Mouse (Mus musculus): ENCODE results near the gene Ptk7. TPM values are rescaled to one million over a fixed set of nuclear protein-coding genes. Genes with fewer than 3 reads are reported as not detected.

The Ptk7 gene
- polyA plus RNA-seq, 1 experiment from 2014 or later, result 86.6 TPM

- TF ChIP-seq CTCF (IDR thresholded peaks at IDR 0.05), result no peak
- DNase-seq (ENCODE audit: low read depth, low spot score) (no peak), ATAC-seq (peak; percentile 9)
- CTCF ChIA-PET, result interaction anchor here (2.3 to 2.6 kb wide), 2 partner anchors 9 to 69 kb away, joined by 6 to 7 read pairs; no protein-coding TSS in a partner anchor
- in situ Hi-C loops (cut with MboI; ENCODE audit: low pct_unique_long_range_greater_than_20kb), result loop anchor here (5.0 kb wide), 1 partner anchor 48 kb away; no protein-coding TSS in a partner anchor
- POLR2A ChIA-PET, result interaction anchor here (0.9 to 1.2 kb wide), 3 partner anchors 14 to 69 kb away, joined by 3 to 5 read pairs (median 3); no protein-coding TSS in a partner anchor
- no peaks in the 10 kb centered on the region for H3K27me3 ChIP-seq
Observed at GRCm38 (mm10) chr17:46644916-46645475, 15.7 kb upstream of the Ptk7 start.

- ChIA-PET CTCF (interaction anchor here (1.3 to 2.6 kb wide), 3 partner anchors 8 to 70 kb away, joined by 4 to 7 read pairs (median 6); no protein-coding TSS in a partner anchor), POLR2A (interaction anchor here (0.9 to 1.2 kb wide), 3 partner anchors 15 to 70 kb away, joined by 3 to 5 read pairs (median 3); no protein-coding TSS in a partner anchor)
- in situ Hi-C loops (cut with MboI; ENCODE audit: low pct_unique_long_range_greater_than_20kb), result loop anchor here (5.0 kb wide), 1 partner anchor 47 kb away; no protein-coding TSS in a partner anchor
- no peak for TF ChIP-seq CTCF (IDR thresholded peaks at IDR 0.05)
- ATAC-seq (no peak), DNase-seq (ENCODE audit: low read depth, low spot score) (no peak)
- H3K27me3 ChIP-seq, result no peaks in the 10 kb centered on the region
Observed at GRCm38 (mm10) chr17:46644152-46644805, 15.0 kb upstream of the Ptk7 start.

GRCm38 (mm10) chr17:46642060-46642459 is 12.8 kb upstream of the Ptk7 start:
- no peak for DNase-seq (ENCODE audit: low read depth, low spot score)
- TF ChIP-seq CTCF (IDR thresholded peaks at IDR 0.05), result no peak
- H3K27me3 ChIP-seq, result no peaks in the 10 kb centered on the region
- POLR2A ChIA-PET, result no interaction called here
- CTCF ChIA-PET, result interaction anchor here (1.0 kb wide), 1 partner anchor 12 kb away, joined by 3 read pairs; no protein-coding TSS in a partner anchor
- in situ Hi-C loops (cut with MboI; ENCODE audit: low pct_unique_long_range_greater_than_20kb), result loop anchor here (5.0 kb wide), 1 partner anchor 45 kb away; no protein-coding TSS in a partner anchor
- ATAC-seq, result no peak

GRCm38 (mm10) chr17:46639929-46640328 is 10.6 kb upstream of the Ptk7 start:
- ATAC-seq, result no peak
- ChIA-PET POLR2A (no interaction called here), CTCF (no interaction called here)
- no peak for DNase-seq (ENCODE audit: low read depth, low spot score)
- in situ Hi-C loops (cut with MboI; ENCODE audit: low pct_unique_long_range_greater_than_20kb), result loop anchor here (5.0 kb wide), 1 partner anchor 43 kb away; no protein-coding TSS in a partner anchor
- no peak for TF ChIP-seq CTCF (IDR thresholded peaks at IDR 0.05)
- no peaks in the 10 kb centered on the region for H3K27me3 ChIP-seq

GRCm38 (mm10) chr17:46636831-46637523 is 7.7 kb upstream of the Ptk7 start:
- no peak for TF ChIP-seq CTCF (IDR thresholded peaks at IDR 0.05)
- in situ Hi-C loops (cut with MboI; ENCODE audit: low pct_unique_long_range_greater_than_20kb), result no loop called here
- no peaks in the 10 kb centered on the region for H3K27me3 ChIP-seq
- POLR2A ChIA-PET, result interaction anchor here (0.7 kb wide), 1 partner anchor 27 kb away, joined by 4 read pairs; no protein-coding TSS in a partner anchor
- DNase-seq (ENCODE audit: low read depth, low spot score), result no peak
- no peak for ATAC-seq
- CTCF ChIA-PET, result interaction anchor here (0.8 to 1.5 kb wide), 3 partner anchors 8 to 88 kb away, joined by 3 to 6 read pairs (median 4); partner anchors contain the start of genes Klc4 and Mrpl2

DNA sequence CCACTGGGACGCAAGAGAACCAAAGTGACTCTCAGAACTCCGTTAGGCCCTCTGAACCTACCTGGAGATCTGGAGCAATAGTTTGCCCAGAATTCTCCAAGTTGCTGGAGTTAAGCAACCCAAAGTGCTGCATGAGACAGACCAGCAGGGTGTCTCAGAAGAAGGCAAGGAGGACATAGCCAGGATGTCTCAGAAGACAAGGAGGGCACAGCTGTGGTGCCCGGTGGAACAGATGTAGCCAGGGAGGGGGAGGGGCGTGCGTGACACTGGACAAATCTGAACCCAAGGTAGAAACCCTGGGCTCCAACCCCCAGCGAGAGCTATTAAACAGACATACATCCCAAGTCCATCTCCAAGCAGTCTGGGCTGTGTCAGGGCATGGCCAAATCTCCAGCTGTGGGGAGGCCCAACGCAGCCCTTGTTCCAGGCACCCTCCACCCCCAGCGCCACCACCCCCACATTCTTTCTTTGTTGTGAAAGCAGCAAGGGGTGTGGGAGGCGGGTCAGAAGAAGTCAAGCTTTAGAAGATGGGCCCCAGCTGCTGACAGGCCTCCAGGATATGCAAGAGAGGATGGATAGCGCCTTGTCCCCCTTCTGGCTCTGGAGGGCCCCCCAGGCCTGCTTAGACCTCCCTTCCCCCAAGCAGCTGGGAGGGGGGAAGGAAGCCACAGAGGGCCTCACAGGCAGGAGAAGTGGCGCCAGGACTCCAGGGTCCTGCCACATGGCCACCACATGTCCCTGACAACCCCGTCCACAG is 559 bp upstream of the Ptk7 start:
- in situ Hi-C loops (cut with MboI; ENCODE audit: low pct_unique_long_range_greater_than_20kb), result no loop called here
- CTCF ChIA-PET, result interaction anchor here (0.8 to 1.2 kb wide), 2 partner anchors 20 to 25 kb away, joined by 3 to 4 read pairs; no protein-coding TSS in a partner anchor
- TF ChIP-seq CTCF (IDR thresholded peaks at IDR 0.05), result no peak
- ATAC-seq (peak; percentile 57), DNase-seq (ENCODE audit: low read depth, low spot score) (no peak)
- no peaks in the 10 kb centered on the region for H3K27me3 ChIP-seq
- POLR2A ChIA-PET, result interaction anchor here (1.0 to 2.6 kb wide), 2 partner anchors 20 to 51 kb away, joined by 3 to 8 read pairs; partner anchors contain the start of gene Klhdc3

DNA sequence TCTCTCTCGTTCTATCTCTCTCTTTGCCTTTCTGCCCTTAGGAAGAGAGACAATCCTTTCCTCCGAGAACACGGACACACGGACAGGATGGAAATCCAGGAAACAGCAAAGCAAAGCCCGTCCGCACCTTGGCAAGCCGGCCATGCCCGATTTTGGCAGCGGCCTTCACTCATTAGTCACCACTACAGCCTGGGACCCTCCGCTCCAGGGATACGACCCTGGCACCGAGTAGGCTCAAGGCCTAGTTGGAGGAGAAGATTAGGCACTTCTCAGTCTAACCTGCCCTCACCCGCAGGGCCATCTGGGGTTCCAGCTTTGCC is 873 bp downstream of the Ptk7 start:
- no peak for DNase-seq (ENCODE audit: low read depth, low spot score)
- no peak for ATAC-seq
- in situ Hi-C loops (cut with MboI; ENCODE audit: low pct_unique_long_range_greater_than_20kb), result no loop called here
- CTCF ChIA-PET, result no interaction called here
- TF ChIP-seq CTCF (IDR thresholded peaks at IDR 0.05), result no peak
- H3K27me3 ChIP-seq, result no peaks in the 10 kb centered on the region
- POLR2A ChIA-PET, result interaction anchor here (0.6 to 2.6 kb wide), 3 partner anchors 19 to 33 kb away, joined by 5 to 8 read pairs (median 7); no protein-coding TSS in a partner anchor

DNA sequence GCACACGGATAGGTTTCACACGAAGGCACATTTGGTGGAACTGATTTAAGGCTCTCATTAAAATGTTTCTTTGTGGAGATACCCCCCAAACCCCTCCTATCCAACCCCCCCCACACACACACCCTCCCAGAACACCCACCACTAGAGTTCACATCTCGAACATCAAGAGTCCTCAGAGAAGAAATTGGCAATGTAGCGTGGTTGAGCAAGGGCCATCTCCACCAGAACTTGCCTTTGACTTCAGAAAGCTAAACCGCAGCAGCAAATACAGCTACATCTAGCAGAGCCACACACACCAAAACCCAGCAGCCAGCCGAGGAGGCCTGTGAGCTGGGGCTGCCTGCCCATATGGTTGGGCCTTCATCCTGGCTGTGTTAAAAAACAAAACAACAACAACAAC is 1.9 kb downstream of the Ptk7 start:
- CTCF ChIA-PET, result no interaction called here
- in situ Hi-C loops (cut with MboI; ENCODE audit: low pct_unique_long_range_greater_than_20kb), result no loop called here
- TF ChIP-seq CTCF (IDR thresholded peaks at IDR 0.05), result no peak
- POLR2A ChIA-PET, result interaction anchor here (1.0 kb wide), 1 partner anchor 9 kb away, joined by 4 read pairs; no protein-coding TSS in a partner anchor
- H3K27me3 ChIP-seq, result no peaks in the 10 kb centered on the region
- DNase-seq (ENCODE audit: low read depth, low spot score) (no peak), ATAC-seq (no peak)

DNA sequence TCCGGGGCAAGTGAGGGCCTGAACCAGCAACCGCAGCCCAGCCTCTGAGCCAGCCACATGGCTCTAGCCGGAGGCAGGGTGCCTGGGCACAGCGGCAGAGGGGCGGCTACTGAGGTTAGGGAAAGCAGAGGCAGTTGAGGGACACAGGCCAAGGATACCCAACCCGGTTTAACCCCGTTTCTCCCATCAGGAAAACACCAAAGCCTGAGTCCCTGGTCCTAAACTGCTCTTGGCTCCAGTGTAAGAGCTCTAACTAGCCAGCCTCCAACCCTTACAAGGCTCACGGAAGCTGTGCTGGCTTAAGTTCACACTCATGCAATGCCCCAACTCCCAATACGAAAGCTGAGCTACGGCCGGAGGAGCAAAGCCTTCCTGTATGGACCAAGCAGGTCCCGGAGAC is 4.7 kb downstream of the Ptk7 start:
- POLR2A ChIA-PET, result no interaction called here
- in situ Hi-C loops (cut with MboI; ENCODE audit: low pct_unique_long_range_greater_than_20kb), result no loop called here
- H3K27me3 ChIP-seq, result no peaks in the 10 kb centered on the region
- ATAC-seq (no peak), DNase-seq (ENCODE audit: low read depth, low spot score) (no peak)
- no peak for TF ChIP-seq CTCF (IDR thresholded peaks at IDR 0.05)
- CTCF ChIA-PET, result no interaction called here
